Mouse (Mus musculus): ENCODE measurements at regions not wholly inside any gene's neighbourhood (a gene's known extent, or its start where the extent isn't known, plus 50 kb on each side); places are given as distances from the start of the nearest gene placed in this dataset.

GRCm38 (mm10) chr10:60885348-60886275 lies 54.2 kb upstream of the Unc5b start:
- TF ChIP-seq CTCF (IDR thresholded peaks at IDR 0.05; ENCODE audit: borderline replicate concordance, extremely low read depth, insufficient read depth, insufficient read length) (no peak), POLR2A (IDR thresholded peaks at IDR 0.05; ENCODE audit: borderline replicate concordance, extremely low read depth, insufficient read depth, insufficient read length, poor library complexity, severe bottlenecking) (no peak)

All from brain, embryonic 14.5 days (tissue).